Mouse (Mus musculus) myocyte (in vitro differentiated cells): ENCODE measurements around the gene Lrrc4.
A peak's percentile ranks its signal among the peaks of the same experiment; 100 is the strongest.

ENCODE experiments used
- CEBPB ChIP-seq: IDR thresholded peaks from 2 replicates; pipeline ENCODE4 v1.6.1; 2011; ENCODE audit warnings: mild to moderate bottlenecking, moderate library complexity; ENCODE audit not compliant: poor library complexity, insufficient read depth, severe bottlenecking
- E2F4 ChIP-seq: IDR thresholded peaks from one replicate; pipeline ENCODE4 v1.6.1; 2011; ENCODE audit warnings: mild to moderate bottlenecking, control low read depth, moderate library complexity; ENCODE audit not compliant: insufficient read depth
- MAX ChIP-seq: IDR thresholded peaks from one replicate; pipeline ENCODE4 v1.6.1; 2011; ENCODE audit warnings: low read depth, mild to moderate bottlenecking, control low read depth
- MYOD1 ChIP-seq, 3 experiments: IDR thresholded peaks; one replicate each; pipeline ENCODE4 v1.6.1; 2011; ENCODE audit warnings: control low read depth in 2 of 3, low read depth in 2 of 3, mild to moderate bottlenecking in 2 of 3, moderate library complexity in 1 of 3; ENCODE audit not compliant: insufficient read length in 2 of 3, control insufficient read depth in 1 of 3
- MYOG ChIP-seq, 3 experiments: IDR thresholded peaks; one replicate each; pipeline ENCODE4 v1.6.1; 2011; ENCODE audit warnings: control low read depth in 2 of 3, low read depth in 2 of 3, mild to moderate bottlenecking in 2 of 3; ENCODE audit not compliant: insufficient read length in 2 of 3, control insufficient read depth in 1 of 3, insufficient read depth in 1 of 3
- POLR2A ChIP-seq: IDR thresholded peaks from one replicate; pipeline ENCODE4 v1.6.1; 2011; ENCODE audit warnings: low read depth, mild to moderate bottlenecking, control low read depth, moderate library complexity; ENCODE audit not compliant: insufficient read length
- POLR2AphosphoS2 ChIP-seq: IDR thresholded peaks from one replicate; pipeline ENCODE4 v1.6.1; 2011; ENCODE audit warnings: low read depth, control low read depth; ENCODE audit not compliant: insufficient read length
- REST ChIP-seq: IDR thresholded peaks from one replicate; pipeline ENCODE4 v1.6.1; 2011; ENCODE audit warnings: mild to moderate bottlenecking, control low read depth, moderate library complexity; ENCODE audit not compliant: insufficient read depth, insufficient read length
- SRF ChIP-seq: IDR thresholded peaks from one replicate; pipeline ENCODE4 v1.6.1; 2011; ENCODE audit warnings: low read depth; ENCODE audit not compliant: control insufficient read depth, insufficient read length
- TCF12 ChIP-seq: IDR thresholded peaks from one replicate; pipeline ENCODE4 v1.6.1; 2011; ENCODE audit warnings: mild to moderate bottlenecking, control low read depth; ENCODE audit not compliant: poor library complexity, insufficient read depth, severe bottlenecking
- USF1 ChIP-seq: IDR thresholded peaks from one replicate; pipeline ENCODE4 v1.6.1; 2011; ENCODE audit warnings: low read depth, mild to moderate bottlenecking, control low read depth, moderate library complexity

DNA sequence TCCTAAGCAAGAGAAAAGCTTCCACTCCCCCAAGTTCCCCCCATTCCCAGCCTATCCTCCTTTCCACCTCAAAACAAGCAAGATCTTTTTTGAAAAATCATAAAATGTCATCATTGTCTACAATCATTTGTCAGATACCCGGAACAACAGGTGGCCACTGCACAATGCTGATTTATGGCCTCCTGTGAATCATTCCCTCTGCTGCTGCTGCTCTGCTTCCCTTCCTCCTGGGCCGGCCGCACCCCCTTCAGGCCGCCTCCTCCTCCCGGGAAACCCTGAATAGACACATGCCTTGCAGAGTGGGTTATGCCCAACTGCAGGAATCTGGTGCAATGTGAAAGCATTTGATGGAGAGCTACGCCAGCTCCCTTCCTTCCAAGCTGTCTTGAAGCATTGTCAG, 3.0 kb downstream of the Lrrc4 start:
- TF ChIP-seq MAX, result no peak
- no peak for TF ChIP-seq USF1
- TF ChIP-seq MYOD1 (IDR thresholded peaks at IDR 0.05; ENCODE audit: control insufficient read depth in 1 of 3, insufficient read length in 2 of 3, low read depth in 2 of 3), result peak; percentile 70 to 96 (median 90)
- no peak for TF ChIP-seq POLR2A
- no peak for TF ChIP-seq E2F4
- peak; percentile 66 for TF ChIP-seq TCF12
- peak; percentile 13; the same call in 1 of the 2 replicates for TF ChIP-seq CEBPB
- peak in 2 of 3 experiments; percentile 54 to 67 for TF ChIP-seq MYOG (IDR thresholded peaks at IDR 0.05; ENCODE audit: control insufficient read depth in 1 of 3, insufficient read depth in 1 of 3, insufficient read length in 2 of 3, low read depth in 2 of 3)
- no peak for TF ChIP-seq SRF
- no peak for TF ChIP-seq POLR2AphosphoS2
- no peak for TF ChIP-seq REST
